Mouse (Mus musculus): Measurements from ENCODE around the gene Cyfip1. TPM values are rescaled to one million over a fixed set of nuclear protein-coding genes. Genes with fewer than 3 reads are reported as not detected.

The Cyfip1 gene
- polyA plus RNA-seq, 1 experiment from 2014 or later, result 39.2 TPM

DNA sequence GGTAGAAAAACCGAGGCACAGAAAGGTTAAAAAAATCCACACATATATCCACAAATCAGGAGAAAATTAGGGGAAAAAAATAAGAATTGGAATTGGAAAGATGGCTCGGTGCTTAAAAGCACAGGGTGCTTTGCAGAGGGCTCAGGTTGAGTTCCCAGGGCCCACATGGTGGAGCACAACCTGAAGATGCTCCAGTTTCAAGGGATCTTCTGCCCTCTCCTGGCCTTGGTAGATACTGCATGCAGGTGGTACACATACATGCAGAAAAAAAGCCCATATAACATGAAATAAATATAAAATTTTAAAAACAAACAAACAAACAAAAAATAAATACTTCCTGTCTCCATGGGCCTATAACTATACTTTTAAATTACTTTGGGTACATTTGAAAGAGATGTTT, 132.9 kb downstream of the Cyfip1 start:
- Histone ChIP-seq H3K9ac (replicated peaks; ENCODE audit: low read depth, low read length) (no peak overlapping the region), H3K36me3 (ENCODE audit: control insufficient read depth, insufficient read depth, low read length) (peaks cover 4% of the 10 kb centered on the region), H3K4me2 (ENCODE audit: low read depth, low read length) (no peak overlapping the region), H3K27me3 (ENCODE audit: control insufficient read depth, insufficient read depth, low read length) (no peaks in the 10 kb centered on the region), H3K9me3 (ENCODE audit: control insufficient read depth, low read length) (no peaks in the 10 kb centered on the region), H3K4me1 (ENCODE audit: control insufficient read depth, insufficient read depth, low read length) (no peaks in the 10 kb centered on the region), H3K27ac (ENCODE audit: low read depth, low read length) (no peak overlapping the region), H3K4me3 (ENCODE audit: low read depth, low read length) (no peak overlapping the region)
- no peak for ATAC-seq (ENCODE audit: low read depth)
- 96% methylated on average over 2 of the region's 2 CpGs for WGBS

- Histone ChIP-seq H3K4me2 (ENCODE audit: low read depth, low read length) (no peak overlapping the region), H3K36me3 (ENCODE audit: control insufficient read depth, insufficient read depth, low read length) (peaks cover 11% of the 10 kb centered on the region), H3K9ac (replicated peaks; ENCODE audit: low read depth, low read length) (no peak overlapping the region), H3K4me3 (ENCODE audit: low read depth, low read length) (no peak overlapping the region), H3K27ac (ENCODE audit: low read depth, low read length) (no peak overlapping the region), H3K4me1 (ENCODE audit: control insufficient read depth, insufficient read depth, low read length) (no peaks in the 10 kb centered on the region), H3K9me3 (ENCODE audit: control insufficient read depth, low read length) (no peaks in the 10 kb centered on the region), H3K27me3 (ENCODE audit: control insufficient read depth, insufficient read depth, low read length) (no peaks in the 10 kb centered on the region)
- 96% methylated on average over 2 of the region's 2 CpGs for WGBS
- no peak for ATAC-seq (ENCODE audit: low read depth)
Observed at GRCm38 (mm10) chr7:55981511-55981910, 140.0 kb downstream of the Cyfip1 start.

Other genes starting within 250 kb of the Cyfip1 start
- gene Siglech, start 73.6 kb upstream of the Cyfip1 start, polyA plus RNA-seq (2014; fragmentation: Nextera tagmentation; extraction: Ambion mirVana), result 2.1 and 2.2 TPM in 2 replicates
- 38.1 and 45.1 TPM in 2 replicates for gene Tubgcp5, start 47.6 kb upstream of the Cyfip1 start, polyA plus RNA-seq (2014; fragmentation: Nextera tagmentation; extraction: Ambion mirVana)
- gene Nipa2, start 120.7 kb downstream of the Cyfip1 start, polyA plus RNA-seq (2014; fragmentation: Nextera tagmentation; extraction: Ambion mirVana), result 38.5 and 47.9 TPM in 2 replicates
- 23.6 and 23.9 TPM in 2 replicates for gene Nipa1, start 178.2 kb downstream of the Cyfip1 start, polyA plus RNA-seq (2014; fragmentation: Nextera tagmentation; extraction: Ambion mirVana)
- 57.2 and 66.4 TPM in 2 replicates for gene Herc2, start 208.5 kb downstream of the Cyfip1 start, polyA plus RNA-seq (2014; fragmentation: Nextera tagmentation; extraction: Ambion mirVana)

Data from neural tube, embryonic 14.5 days (tissue).